Mouse (Mus musculus): Measurements from ENCODE around the gene Ruvbl2.
"Not testable (repeated sequence)": the region's sequence is repeated elsewhere in the genome, so short reads cannot be mapped to it uniquely, and the experiment has no call there.

Ruvbl2 gene

GRCm38 (mm10) chr7:45437521-45438276, at the start of gene Ruvbl2:
TSS of gene Ruvbl2 (minus strand) at chr7:45438096.
- DNase-seq: peak; percentile 34 to 42

- DNase-seq: no peak
These were observed 49.0 kb upstream of the Ruvbl2 start, which contains the start of gene Gm45808 for GRCm38 (mm10) chr7:45486761-45487415. TSS of gene Gm45808 (minus strand) at chr7:45486811.

- DNase-seq: no peak
These were observed 48.3 kb upstream of the Ruvbl2 start for GRCm38 (mm10) chr7:45486158-45486557.

GRCm38 (mm10) chr7:45484985-45485384, 47.1 kb upstream of the Ruvbl2 start:
- DNase-seq: not testable (repeated sequence)

- DNase-seq: no peak
These were observed 44.3 kb upstream of the Ruvbl2 start for GRCm38 (mm10) chr7:45482166-45482565.

- peak; percentile 66 to 71 for DNase-seq
These were observed 43.6 kb upstream of the Ruvbl2 start, which contains the start of gene Tulp2 for GRCm38 (mm10) chr7:45481374-45481927. TSS of gene Tulp2 (plus strand) at chr7:45481877.

GRCm38 (mm10) chr7:45480310-45480709, 42.4 kb upstream of the Ruvbl2 start:
- DNase-seq: not testable (repeated sequence)

- no peak for DNase-seq
These were observed 40.9 kb upstream of the Ruvbl2 start for GRCm38 (mm10) chr7:45478774-45479173.

- DNase-seq: peak; percentile 74 to 81
These were observed 39.1 kb upstream of the Ruvbl2 start for GRCm38 (mm10) chr7:45477003-45477402.

- no peak for DNase-seq
These were observed 38.6 kb upstream of the Ruvbl2 start for GRCm38 (mm10) chr7:45476453-45476852.

GRCm38 (mm10) chr7:45475291-45475969, 37.5 kb upstream of the Ruvbl2 start:
- peak in 1 of 2 experiments; percentile 53 for DNase-seq

- peak; percentile 76 to 84 for DNase-seq
These were observed 33.0 kb upstream of the Ruvbl2 start for GRCm38 (mm10) chr7:45470869-45471268.

GRCm38 (mm10) chr7:45467090-45467670, 29.3 kb upstream of the Ruvbl2 start:
- no peak for DNase-seq

- DNase-seq: peak; percentile 98 to 99
These were observed 28.6 kb upstream of the Ruvbl2 start, which contains the start of gene Bax for GRCm38 (mm10) chr7:45466283-45467089. TSS of gene Bax (minus strand) at chr7:45466898.

- DNase-seq: no peak
These were observed 27.7 kb upstream of the Ruvbl2 start for GRCm38 (mm10) chr7:45465549-45465948.

- no peak for DNase-seq
These were observed 27.2 kb upstream of the Ruvbl2 start for GRCm38 (mm10) chr7:45465112-45465511.

- no peak for DNase-seq
These were observed 26.3 kb upstream of the Ruvbl2 start for GRCm38 (mm10) chr7:45463987-45464778.

- DNase-seq: not testable (repeated sequence)
These were observed 25.0 kb upstream of the Ruvbl2 start for GRCm38 (mm10) chr7:45462868-45463267.

- DNase-seq: no peak
These were observed 24.4 kb upstream of the Ruvbl2 start for GRCm38 (mm10) chr7:45462325-45462724.

- no peak for DNase-seq
These were observed 23.9 kb upstream of the Ruvbl2 start for GRCm38 (mm10) chr7:45461781-45462180.

- no peak for DNase-seq
These were observed 23.4 kb upstream of the Ruvbl2 start for GRCm38 (mm10) chr7:45461326-45461725.

All from cerebellum, postnatal 36 days (tissue).